Mouse (Mus musculus): ENCODE measurements around the gene Npvf. TPM values are rescaled to one million over a fixed set of nuclear protein-coding genes. Genes with fewer than 3 reads are reported as not detected.
"Not testable (repeated sequence)": the region's sequence is repeated elsewhere in the genome, so short reads cannot be mapped to it uniquely, and the experiment has no call there.

Npvf gene
- total RNA-seq, 1 experiment from 2014 or later, result not detected

- DNase-seq, result no peak
Observed at GRCm38 (mm10) chr6:50640377-50640776, 13.9 kb downstream of the Npvf start.

- peak; percentile 55 for DNase-seq
Observed at GRCm38 (mm10) chr6:50639656-50640055, 14.6 kb downstream of the Npvf start.

- DNase-seq, result not testable (repeated sequence)
Observed at GRCm38 (mm10) chr6:50626170-50626569, 28.1 kb downstream of the Npvf start.

DNA sequence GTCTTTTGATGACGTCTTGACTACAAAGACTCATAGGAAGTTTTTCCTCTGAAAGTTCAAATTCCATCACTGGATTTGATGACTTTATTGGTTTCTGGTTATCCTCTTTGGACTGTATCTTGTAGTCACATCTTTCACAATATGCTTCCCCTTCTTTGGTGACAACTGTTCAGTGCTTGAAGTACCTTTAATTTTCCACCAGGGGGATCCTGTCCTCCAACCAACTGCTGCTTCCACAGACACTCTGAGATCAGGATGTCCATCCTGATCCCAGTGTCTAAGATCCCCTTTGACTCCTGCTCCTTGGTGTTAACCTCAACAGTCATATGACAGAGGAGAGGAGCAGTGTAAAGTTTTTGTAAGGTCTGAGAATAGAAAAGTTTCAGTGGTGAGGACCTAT is 36.0 kb downstream of the Npvf start:
- DNase-seq, result not testable (repeated sequence)

GRCm38 (mm10) chr6:50601620-50602019 is 52.6 kb downstream of the Npvf start:
- DNase-seq, result peak; percentile 12

Other genes starting within 250 kb of the Npvf start
- 58.9 and 64.9 TPM in 2 replicates for gene Osbpl3, start 198.2 kb downstream of the Npvf start, total RNA-seq (2021)
- 38.6 and 46.0 TPM in 2 replicates for gene Cycs, start 87.9 kb downstream of the Npvf start, total RNA-seq (2021)
- not detected in 2 replicates for gene 4921507P07Rik, start 57.8 kb downstream of the Npvf start, total RNA-seq (2021)

Data from adrenal gland, postnatal 25 days (tissue).